Mouse (Mus musculus): ENCODE measurements around the gene Tspan4.

The Tspan4 gene

GRCm38 (mm10) chr7:141461521-141462332 is 13.3 kb upstream of the Tspan4 start:
- DNase-seq (ENCODE audit: low read depth), result no peak

GRCm38 (mm10) chr7:141462333-141462821 is 12.7 kb upstream of the Tspan4 start:
- DNase-seq (ENCODE audit: low read depth), result no peak

- DNase-seq (ENCODE audit: low read depth), result no peak
Measured at GRCm38 (mm10) chr7:141463824-141464602, 11.0 kb upstream of the Tspan4 start.

GRCm38 (mm10) chr7:141464603-141465201 is 10.3 kb upstream of the Tspan4 start:
- DNase-seq (ENCODE audit: low read depth), result peak; percentile 43

- DNase-seq (ENCODE audit: low read depth), result no peak
Measured at GRCm38 (mm10) chr7:141465388-141466044, 9.5 kb upstream of the Tspan4 start.

- no peak for DNase-seq (ENCODE audit: low read depth)
Measured at GRCm38 (mm10) chr7:141466045-141466394, 9.0 kb upstream of the Tspan4 start.

- no peak for DNase-seq (ENCODE audit: low read depth)
Measured at GRCm38 (mm10) chr7:141466607-141467148, 8.4 kb upstream of the Tspan4 start.

GRCm38 (mm10) chr7:141467230-141468030 is 7.6 kb upstream of the Tspan4 start, which contains the start of gene Cd151:
Gene Cd151, plus strand, starts transcription at chr7:141467392.
- DNase-seq (ENCODE audit: low read depth), result peak; percentile 73

- no peak for DNase-seq (ENCODE audit: low read depth)
Measured at GRCm38 (mm10) chr7:141468164-141468521, 6.9 kb upstream of the Tspan4 start.

GRCm38 (mm10) chr7:141468522-141469211 is 6.4 kb upstream of the Tspan4 start:
- peak; percentile 68 for DNase-seq (ENCODE audit: low read depth)

- peak; percentile 16 for DNase-seq (ENCODE audit: low read depth)
Measured at GRCm38 (mm10) chr7:141469352-141469751, 5.7 kb upstream of the Tspan4 start.

- DNase-seq (ENCODE audit: low read depth), result no peak
Measured at GRCm38 (mm10) chr7:141469901-141470636, 5.0 kb upstream of the Tspan4 start.

GRCm38 (mm10) chr7:141470637-141470944 is 4.4 kb upstream of the Tspan4 start:
- DNase-seq (ENCODE audit: low read depth), result no peak

- no peak for DNase-seq (ENCODE audit: low read depth)
Measured at GRCm38 (mm10) chr7:141471236-141471635, 3.8 kb upstream of the Tspan4 start.

- DNase-seq (ENCODE audit: low read depth), result no peak
Measured at GRCm38 (mm10) chr7:141472226-141472625, 2.8 kb upstream of the Tspan4 start.

- no peak for DNase-seq (ENCODE audit: low read depth)
Measured at GRCm38 (mm10) chr7:141472763-141473162, 2.3 kb upstream of the Tspan4 start.

GRCm38 (mm10) chr7:141474160-141474559 is 880 bp upstream of the Tspan4 start:
- no peak for DNase-seq (ENCODE audit: low read depth)

GRCm38 (mm10) chr7:141475805-141476158 is 742 bp downstream of the Tspan4 start:
- peak; percentile 38 for DNase-seq (ENCODE audit: low read depth)

GRCm38 (mm10) chr7:141476226-141476980 is 1.4 kb downstream of the Tspan4 start:
- DNase-seq (ENCODE audit: low read depth), result peak; percentile 48

All from naive thymus-derived CD4-positive, alpha-beta T cell, adult 2 months (primary cell).